Mouse (Mus musculus): ENCODE measurements around the gene Tef. TPM values are rescaled to one million over a fixed set of nuclear protein-coding genes. Genes with fewer than 3 reads are reported as not detected.

The Tef gene
- polyA plus RNA-seq, 2 experiments from 2014 or later, result 5.2 to 7.3 TPM

GRCm38 (mm10) chr15:81800391-81800790, 1.8 kb upstream of the Tef start:
- ATAC-seq, result no peak

GRCm38 (mm10) chr15:81802941-81803351, 725 bp downstream of the Tef start:
- ATAC-seq, result no peak

- ATAC-seq, result no peak
Observed at GRCm38 (mm10) chr15:81803425-81803951, 1.3 kb downstream of the Tef start.

DNA sequence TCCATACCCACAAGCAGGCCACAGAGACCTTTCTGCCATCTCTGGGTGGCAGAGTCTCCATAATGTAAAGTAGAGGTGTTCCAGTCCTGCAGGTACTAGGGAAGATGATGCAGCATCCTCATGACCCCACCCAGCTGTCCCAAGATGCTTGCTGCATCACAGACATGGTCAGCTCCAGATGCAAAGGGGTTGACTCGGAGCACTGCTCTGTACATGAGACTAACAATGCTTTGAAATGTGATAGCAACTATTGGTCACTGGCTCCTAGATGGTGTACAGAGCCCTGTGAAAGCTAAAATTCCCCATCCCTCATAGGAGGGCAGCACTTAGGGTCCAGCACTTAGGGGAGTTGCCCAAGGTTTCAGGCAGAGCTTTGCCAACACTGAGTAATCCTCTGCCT, 2.0 kb downstream of the Tef start:
- no peak for ATAC-seq

DNA sequence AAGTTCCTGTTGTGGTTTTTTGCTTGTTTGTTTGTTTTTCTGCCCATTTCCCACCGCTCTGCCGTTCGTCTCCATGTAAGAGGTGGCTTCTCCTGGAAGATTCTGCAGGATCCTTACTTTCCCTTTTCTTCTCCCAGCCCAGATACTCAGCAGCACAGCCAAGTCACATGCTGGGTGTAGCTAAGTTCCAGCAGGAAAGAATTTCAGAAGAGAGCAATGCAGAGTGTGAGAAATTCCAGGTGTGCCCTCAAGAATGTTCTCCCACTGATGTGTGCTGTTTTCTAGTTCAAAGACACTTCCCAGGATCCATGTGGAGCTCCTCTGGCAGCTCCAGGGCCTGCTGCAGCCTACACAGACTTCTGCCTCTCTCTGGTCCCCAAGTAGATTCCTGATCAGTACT, 2.7 kb downstream of the Tef start:
- ATAC-seq, result no peak

- no peak for ATAC-seq
Observed at GRCm38 (mm10) chr15:81805624-81806023, 3.4 kb downstream of the Tef start.

GRCm38 (mm10) chr15:81806621-81807404, 4.6 kb downstream of the Tef start:
- ATAC-seq, result no peak

DNA sequence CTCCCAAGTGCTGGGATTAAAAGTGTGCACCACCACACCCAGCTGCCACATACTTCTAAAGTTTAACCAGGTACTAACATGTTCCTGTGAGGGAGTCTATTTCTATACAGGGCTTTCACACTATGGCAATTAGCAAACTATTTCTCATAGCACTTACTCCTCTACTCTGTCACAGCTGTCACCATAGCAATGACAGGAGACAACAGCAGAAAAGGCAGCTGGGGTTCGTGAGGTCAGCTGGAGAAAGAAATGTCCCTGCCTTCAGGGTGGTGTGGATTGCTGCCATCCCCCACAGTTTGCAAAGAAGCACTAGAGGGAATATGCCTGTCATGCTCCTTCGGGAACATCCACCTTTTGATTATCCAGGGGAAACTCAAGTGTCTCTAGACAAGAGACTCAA, 6.6 kb downstream of the Tef start:
- no peak for ATAC-seq

GRCm38 (mm10) chr15:81809550-81809949, 7.3 kb downstream of the Tef start:
- no peak for ATAC-seq

DNA sequence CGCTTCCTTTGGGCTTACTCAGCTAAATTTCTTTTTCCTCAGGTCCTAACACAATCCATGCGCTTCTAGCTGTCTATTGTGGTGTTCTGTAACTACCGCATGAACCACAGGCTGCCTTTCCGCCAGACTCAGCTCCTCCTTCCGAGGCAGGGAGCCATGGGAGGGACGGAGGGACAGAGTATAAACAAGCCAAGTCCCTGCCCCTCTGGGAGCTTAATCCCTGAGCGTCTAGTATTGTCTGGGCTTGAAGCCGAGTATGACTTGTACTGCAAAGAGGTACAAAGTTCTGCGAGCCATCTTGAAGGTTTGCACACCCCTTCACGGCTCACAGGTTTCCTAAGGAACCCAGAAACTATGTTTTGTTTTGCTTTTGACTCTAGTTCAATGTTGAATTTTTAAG, 7.9 kb downstream of the Tef start:
- ATAC-seq, result peak; percentile 9

- peak; percentile 93 for ATAC-seq
Observed at GRCm38 (mm10) chr15:81810671-81811598, 8.7 kb downstream of the Tef start.

DNA sequence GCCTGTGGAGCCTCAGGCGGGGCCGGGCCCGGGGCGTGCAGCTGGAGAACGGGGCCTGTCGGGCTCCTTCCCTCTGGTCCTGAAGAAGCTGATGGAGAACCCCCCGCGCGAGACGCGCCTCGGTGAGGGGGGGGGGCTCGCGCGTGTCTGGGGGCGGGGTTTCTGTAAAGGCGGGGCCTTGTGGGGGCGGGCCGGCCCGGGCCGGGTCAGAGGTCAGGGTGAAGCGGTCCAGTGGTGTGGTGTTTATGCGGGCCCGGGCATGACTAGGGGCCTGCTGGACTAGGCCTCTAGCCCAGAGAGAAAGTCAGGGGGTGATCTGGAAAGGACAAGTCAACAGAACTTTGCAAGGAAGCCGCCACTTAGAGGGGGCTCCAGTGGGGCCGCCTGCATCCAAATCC, 9.4 kb downstream of the Tef start:
- ATAC-seq, result peak; percentile 2

GRCm38 (mm10) chr15:81812287-81812686, 10.1 kb downstream of the Tef start:
- no peak for ATAC-seq

- ATAC-seq, result no peak
Observed at GRCm38 (mm10) chr15:81812696-81813631, 10.7 kb downstream of the Tef start.

DNA sequence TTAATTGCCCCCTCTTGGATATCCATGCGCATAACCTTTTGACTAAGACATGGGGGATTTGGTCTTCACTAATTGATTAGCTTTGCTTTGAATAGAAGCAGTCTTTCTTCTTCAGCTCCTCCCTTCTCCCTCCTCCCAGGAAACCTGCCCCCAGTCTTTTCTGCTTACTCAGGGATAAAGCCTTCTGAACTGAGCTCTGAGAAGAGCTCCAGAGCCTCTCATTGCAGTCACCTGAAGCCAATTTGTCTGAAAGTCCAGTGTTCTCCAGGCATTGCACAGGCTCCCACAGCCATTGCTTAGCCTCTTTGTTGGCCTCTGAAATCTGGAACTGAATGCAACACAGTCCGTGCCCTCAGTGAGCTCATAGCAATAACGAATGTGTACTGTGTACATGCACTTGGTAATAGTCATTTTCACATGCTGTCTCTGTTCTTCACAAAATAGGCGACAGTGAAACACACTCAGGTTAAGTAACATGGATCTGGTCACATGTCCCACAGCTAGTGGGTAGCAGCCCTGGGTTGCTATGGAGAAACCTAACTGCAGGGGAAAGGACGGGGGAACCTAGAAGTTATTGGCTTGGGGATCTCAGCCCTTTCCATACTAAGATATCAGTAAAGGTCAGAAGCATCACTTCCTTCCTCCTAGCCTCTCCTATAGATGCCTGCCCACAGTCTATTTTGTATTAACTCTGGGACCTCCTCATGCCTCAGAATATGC, 11.9 kb downstream of the Tef start:
- no peak for ATAC-seq

DNA sequence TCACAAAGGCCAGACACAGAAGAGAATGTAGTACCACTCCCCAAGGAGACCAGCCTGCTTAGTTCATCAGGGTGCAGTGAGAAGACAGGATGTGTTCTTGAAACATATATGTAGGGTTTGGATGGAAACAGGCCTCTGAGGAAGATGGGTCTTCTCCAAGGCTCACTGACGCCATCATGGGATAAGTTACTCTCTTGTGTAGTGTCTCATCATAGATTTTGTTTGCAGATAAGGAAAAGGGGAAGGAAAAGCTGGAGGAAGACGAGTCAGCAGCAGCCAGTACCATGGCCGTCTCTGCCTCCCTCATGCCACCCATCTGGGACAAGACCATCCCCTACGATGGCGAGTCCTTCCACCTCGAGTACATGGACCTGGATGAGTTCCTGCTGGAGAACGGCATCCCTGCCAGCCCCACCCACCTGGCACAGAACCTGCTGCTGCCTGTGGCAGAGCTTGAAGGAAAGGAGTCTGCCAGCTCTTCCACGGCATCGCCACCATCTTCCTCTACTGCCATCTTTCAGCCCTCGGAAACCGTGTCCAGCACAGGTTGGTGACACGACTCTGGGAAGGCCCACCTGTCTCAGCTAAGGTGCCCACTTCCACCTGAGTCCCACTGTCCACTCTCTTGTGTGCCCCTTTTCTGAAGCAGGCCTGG, 12.6 kb downstream of the Tef start:
- no peak for ATAC-seq

GRCm38 (mm10) chr15:81818404-81818803, 16.2 kb downstream of the Tef start:
- ATAC-seq, result no peak

GRCm38 (mm10) chr15:81822631-81823030, 20.4 kb downstream of the Tef start:
- no peak for ATAC-seq

DNA sequence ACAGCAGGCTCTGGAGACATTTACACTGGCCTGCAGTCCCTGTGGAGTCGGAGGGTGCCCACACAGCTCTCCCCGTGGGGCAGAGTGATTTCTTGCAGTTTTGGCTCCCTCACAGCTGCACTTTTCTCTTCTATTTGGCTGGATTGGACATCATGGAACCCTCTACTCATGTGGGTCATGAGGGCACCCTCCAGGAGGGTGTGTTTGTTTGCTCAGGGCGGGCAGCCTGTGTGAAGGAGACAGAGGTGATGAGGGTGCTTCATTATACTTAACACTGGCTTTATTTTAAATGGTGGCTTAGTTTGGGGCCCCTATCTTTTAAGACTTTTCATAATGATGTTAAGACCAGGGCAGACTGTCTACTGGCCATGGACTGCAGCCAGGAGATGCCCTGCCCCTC, 22.6 kb downstream of the Tef start:
- no peak for ATAC-seq

DNA sequence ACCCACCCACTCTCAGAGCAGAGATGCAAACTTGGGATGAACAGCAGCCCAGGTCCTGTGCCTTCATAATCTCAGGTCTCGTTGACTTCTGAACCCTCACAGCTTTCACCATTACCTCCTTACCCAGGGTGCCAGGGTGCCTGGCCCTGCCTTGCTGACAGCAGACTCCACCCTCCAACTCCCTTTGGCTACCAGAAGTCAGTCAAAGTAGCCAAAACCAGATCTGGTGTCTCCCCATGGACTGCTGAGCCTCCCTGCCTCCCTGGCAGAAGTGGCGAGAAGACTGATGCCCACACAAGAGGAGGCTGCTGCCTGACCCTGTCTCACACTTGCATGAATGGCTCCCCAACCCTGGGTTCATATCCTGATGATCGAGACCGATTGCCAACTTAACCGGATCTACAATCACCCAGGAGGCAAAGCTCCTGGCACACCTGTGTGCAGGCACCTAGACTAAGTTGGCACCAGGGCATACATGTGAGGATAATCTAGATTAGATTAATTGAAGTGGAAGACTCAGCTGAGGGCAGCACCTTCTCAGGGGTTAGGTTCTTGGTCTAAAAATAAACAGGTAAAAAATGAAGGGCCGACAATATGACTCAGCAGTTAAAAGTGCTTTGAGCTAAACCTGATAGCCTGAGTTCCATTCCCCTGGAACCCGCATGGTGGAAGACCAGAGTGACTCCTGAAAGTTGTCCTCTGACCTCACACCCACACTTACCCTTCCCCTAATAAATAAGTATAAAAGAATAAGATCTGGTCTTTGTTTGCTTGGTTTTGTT, 26.4 kb downstream of the Tef start:
- no peak for ATAC-seq
